Mouse (Mus musculus): ENCODE results near the gene Slc25a22.

The Slc25a22 gene

DNA sequence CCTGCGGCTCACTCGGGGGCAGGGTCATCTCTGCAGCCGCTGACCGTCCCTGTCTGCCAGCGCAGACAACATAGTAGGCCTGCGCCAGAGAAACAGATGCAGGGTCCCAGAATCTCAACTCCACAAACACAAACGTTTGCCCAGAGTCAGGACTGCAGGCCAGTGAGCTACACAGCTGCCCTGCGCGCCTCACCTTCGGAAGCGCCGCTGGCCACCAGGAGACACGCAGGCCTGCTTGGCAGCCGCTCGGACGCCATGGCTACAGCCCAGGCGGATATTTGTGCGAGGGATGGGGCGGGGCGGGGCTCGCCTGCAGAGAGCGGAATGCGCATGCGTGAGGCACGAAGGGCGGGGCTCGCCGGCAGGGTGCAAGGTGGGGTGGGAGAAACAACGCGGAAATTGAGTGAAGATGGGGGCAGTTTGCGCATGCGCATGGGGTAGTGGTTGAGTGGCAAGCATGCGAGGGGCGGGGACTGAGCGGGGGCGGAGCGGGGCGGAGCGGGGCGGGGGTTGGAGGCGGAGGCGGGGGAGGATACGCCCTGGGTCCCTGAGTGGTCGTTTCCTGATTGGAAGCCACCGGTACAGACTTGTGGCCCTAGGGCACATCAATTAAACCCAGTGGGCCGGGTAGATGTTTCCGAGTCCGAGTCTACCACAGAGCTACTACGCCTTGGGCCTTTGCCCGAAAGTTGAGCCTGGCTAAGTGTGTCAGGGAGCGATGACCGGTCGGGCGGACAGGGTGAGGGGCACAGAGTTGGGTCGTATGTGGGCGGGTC, 23.7 kb downstream of the Slc25a22 start, which contains the start of gene Gatd1:
Gene Gatd1, minus strand, starts transcription at position 328 of the 776 bp plus-strand sequence.
- in situ Hi-C loops (cut with MboI), result no loop called here

GRCm38 (mm10) chr7:141413331-141413730, 24.4 kb downstream of the Slc25a22 start:
- in situ Hi-C loops (cut with MboI), result no loop called here

- in situ Hi-C loops (cut with MboI), result no loop called here
Observed at GRCm38 (mm10) chr7:141411667-141412066, 26.0 kb downstream of the Slc25a22 start.

- in situ Hi-C loops (cut with MboI), result no loop called here
Observed at GRCm38 (mm10) chr7:141410631-141411030, 27.1 kb downstream of the Slc25a22 start.

DNA sequence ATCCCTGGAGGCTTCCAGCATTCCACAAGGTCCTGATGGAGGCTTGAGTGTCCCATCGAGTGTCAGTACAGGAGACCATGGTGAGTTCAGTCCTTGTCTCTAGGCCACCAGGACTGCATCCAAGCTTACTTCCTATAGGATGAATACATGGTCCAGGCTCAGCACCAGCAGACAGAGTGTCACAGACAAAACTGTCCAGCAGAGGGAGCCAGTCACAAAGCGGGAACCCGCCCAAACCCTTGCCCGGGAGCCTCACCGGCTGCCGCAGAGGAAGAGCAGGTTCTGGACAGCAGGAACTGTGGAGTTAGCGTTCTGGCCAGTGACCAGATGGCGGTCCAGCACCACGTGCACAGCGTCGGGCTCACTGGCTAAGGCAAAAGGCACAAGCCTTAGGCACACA, 28.9 kb downstream of the Slc25a22 start:
- in situ Hi-C loops (cut with MboI), result loop anchor here (10.0 kb wide), 1 partner anchor 116 kb away; no protein-coding TSS in a partner anchor

GRCm38 (mm10) chr7:141407670-141408069, 30.0 kb downstream of the Slc25a22 start:
- in situ Hi-C loops (cut with MboI), result loop anchor here (10.0 kb wide), 1 partner anchor 117 kb away; no protein-coding TSS in a partner anchor

DNA sequence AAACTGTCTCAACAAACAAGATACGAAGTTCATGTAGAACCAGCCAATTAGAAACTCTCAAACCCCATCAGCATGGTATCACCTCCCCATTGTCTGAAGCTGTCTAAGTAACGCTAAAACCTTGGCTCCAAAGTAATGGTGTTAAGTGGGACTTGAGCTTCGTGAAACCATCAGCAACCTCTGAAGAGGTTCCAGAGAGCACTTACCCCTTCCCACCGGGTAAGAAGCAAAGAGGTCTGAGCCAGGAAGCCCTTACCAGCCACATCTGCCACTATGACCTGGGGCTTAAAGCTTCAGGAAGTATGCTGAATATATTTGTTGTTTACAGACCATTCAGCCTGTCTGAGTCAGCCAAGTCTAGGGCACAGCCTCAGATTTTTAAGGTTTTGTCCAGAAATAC, 32.2 kb downstream of the Slc25a22 start:
- in situ Hi-C loops (cut with MboI), result loop anchor here (10.0 kb wide), 1 partner anchor 119 kb away; no protein-coding TSS in a partner anchor

DNA sequence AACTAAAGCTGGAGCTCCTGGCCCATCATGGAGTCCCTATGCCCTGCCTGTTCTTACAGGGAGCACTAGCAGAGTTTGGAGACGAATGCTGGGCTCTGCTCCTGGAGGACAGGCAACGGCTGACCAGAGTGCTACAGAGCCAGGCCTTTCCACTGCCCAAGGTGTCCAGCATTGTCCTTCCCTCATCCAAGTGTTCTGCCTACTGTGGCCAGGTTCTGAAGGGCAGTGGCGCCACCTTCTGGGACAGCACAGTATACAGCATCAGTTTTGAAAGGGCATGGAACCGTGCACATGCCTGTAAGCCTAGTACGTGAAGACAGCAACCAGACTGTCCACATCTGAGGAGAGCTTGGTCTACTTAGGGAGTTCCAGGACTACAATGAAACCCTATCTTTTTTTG, 34.4 kb downstream of the Slc25a22 start:
- in situ Hi-C loops (cut with MboI), result loop anchor here (10.0 kb wide), 1 partner anchor 121 kb away; no protein-coding TSS in a partner anchor

- in situ Hi-C loops (cut with MboI), result no loop called here
Observed at GRCm38 (mm10) chr7:141395348-141395747, 42.3 kb downstream of the Slc25a22 start.

DNA sequence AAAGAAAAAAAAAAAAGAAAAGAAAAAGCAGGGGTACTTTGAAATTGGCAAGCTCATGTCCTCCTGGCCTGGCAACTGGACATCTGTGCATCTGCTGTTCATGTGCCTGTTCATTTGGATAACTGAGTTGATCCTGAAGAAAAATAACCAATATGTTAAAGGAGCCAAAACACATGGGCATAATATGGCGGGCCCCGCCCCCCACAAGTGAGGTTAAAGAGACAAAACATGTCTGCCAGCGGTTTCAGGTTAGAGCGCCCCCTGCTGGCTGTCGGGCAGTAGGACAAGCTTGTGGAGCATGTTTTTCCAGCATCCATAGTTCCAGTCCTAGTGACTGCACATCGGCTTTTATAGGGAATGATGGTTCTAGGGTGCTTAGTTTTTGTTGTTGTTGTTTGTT, 42.9 kb downstream of the Slc25a22 start:
- in situ Hi-C loops (cut with MboI), result no loop called here

DNA sequence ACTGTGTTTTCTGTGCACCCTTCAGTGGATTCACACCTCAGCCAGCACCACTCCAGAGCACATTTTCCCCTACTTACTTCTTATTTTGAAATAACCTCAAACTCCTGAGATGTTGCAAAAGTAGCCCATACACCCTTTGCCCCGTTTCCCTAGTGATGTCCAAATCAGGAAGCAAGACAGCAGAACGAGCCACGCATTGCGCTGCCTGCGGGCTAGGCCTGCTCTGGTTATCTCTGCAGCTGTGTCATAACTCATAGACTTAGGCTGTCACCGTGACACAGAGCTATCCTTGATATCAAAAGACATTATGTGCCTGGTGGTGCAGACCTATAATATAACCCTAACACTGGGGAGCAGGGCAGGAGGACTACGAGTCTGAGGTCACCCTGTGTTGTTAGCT, 43.5 kb downstream of the Slc25a22 start:
- in situ Hi-C loops (cut with MboI), result no loop called here

- in situ Hi-C loops (cut with MboI), result no loop called here
Observed at GRCm38 (mm10) chr7:141392552-141393222, 45.0 kb downstream of the Slc25a22 start.

DNA sequence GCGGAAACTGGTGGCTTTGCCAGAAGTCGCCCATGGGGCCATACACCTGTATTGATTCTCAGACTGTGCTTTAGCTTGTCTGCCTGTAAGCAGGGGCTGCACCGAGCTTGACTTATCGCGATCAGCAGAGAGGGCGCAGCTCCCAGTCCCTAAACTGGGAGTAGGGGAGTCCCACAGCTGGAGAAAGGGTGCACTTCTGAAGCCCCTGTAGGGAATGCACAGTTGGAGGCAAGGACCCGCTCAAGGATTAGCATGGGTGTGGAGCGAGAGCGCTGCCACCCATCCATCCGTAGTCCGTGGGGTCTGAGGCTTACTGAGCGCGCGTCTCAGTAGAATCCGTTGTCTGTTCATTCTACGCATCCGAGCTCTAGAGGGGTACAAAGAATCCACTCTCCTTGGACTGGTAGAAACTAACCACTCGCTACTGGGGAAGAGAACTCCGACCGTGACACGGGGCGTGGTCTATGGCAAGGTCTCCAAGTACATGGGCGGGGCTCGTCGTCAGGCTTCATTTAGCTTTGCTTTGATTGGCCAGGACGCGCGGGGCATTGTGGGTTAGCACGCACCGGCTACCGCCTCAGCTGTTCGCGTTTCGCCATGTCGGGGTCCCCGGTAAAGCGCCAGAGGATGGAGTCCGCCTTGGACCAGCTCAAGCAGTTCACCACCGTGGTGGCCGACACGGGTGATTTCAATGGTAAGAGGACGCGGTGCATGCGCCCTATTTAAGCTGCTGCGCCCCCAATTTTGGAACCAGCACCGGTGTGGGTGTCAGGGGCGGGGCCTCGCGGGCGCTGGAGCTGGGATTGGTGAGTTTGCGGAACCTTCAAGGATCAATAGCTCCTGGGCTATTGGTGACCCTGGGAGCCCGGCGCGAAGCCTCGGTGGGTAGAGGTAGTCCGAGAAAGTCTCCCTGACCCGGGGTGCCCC, 45.8 kb downstream of the Slc25a22 start, which contains the start of gene Taldo1:
Gene Taldo1, plus strand, starts transcription at position 575 of the 927 bp plus-strand sequence.
- in situ Hi-C loops (cut with MboI), result no loop called here

DNA sequence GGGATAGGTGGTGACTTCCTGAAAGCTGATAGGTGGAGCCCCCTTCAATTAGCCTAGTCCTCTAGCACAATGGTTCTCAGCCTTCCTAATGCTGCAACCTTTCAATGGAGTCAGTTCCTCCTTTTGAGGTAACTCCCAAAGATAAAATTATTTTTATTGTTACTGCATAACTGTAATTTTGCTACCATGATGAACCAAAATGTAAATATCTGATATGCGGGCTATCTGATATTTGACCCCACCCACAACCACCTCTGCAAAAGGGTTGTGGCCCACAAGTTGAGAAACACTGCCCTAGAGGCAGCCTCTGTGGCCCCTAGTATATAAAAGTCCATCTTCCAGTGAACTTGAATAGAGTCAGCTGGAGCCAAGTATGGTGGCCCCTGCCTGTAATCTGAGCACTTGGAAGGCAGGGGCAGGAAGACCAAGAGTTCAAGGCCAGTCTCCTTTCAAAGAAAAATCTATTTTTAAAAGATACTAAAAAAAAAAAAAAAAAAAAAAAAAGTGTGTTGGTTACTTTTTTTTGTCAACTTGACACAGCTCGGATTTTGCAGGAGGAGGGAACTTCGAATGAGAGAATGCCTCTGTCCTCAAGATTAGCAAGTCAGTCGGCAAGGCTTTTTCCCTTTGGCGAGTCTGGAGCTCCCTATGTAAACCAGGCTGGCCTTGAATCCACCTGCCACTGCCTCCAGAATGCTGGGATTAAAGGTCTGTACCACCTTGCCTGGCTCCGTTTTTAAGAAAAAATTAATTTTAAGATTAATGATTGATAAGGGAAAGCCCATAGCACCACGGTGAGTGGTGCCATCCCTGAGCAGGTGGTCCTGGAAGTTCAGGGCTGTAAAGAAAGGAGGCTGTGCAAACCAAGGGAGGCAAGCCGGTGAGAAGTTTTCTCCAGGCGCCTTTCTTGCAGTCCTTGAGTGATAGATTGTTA, 47.1 kb downstream of the Slc25a22 start:
- in situ Hi-C loops (cut with MboI), result no loop called here

- in situ Hi-C loops (cut with MboI), result no loop called here
Observed at GRCm38 (mm10) chr7:141388487-141389109, 49.1 kb downstream of the Slc25a22 start.

DNA sequence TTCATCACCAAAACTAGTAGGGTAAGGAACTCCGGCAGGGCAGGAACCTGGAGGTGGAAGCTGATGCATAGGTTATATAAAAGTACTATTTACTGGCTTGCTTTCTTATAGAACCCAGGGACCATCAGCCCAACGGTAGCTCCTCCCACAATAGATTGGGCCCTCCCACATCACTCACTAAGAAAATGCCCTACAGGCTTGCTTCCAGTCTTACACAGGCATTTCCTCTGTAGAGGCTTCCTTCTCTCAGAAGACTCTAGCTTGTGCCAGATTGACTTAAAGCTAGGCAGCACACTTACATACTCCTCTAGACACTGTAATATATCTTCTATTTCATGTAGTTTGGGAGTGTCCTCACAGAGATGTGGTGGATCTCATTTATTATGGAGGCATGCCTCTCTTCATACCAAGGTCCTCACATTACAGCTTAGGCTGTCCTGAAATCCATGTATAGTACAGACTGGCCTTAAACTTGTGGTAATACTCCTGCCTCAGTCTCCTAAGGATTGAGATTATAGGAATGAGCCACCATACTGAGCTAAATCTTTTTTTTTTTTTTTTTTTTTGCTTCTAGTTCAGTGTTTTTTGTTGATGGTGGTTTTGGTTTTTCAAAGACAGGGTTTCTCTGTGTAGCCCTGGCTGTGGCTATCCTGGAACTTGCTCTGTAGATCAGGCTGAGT, 49.7 kb downstream of the Slc25a22 start:
- in situ Hi-C loops (cut with MboI), result no loop called here

GRCm38 (mm10) chr7:141381068-141381835, 56.4 kb downstream of the Slc25a22 start:
- in situ Hi-C loops (cut with MboI), result no loop called here

Measured in mature B cell (primary cell).